In the genomic region with DNA sequence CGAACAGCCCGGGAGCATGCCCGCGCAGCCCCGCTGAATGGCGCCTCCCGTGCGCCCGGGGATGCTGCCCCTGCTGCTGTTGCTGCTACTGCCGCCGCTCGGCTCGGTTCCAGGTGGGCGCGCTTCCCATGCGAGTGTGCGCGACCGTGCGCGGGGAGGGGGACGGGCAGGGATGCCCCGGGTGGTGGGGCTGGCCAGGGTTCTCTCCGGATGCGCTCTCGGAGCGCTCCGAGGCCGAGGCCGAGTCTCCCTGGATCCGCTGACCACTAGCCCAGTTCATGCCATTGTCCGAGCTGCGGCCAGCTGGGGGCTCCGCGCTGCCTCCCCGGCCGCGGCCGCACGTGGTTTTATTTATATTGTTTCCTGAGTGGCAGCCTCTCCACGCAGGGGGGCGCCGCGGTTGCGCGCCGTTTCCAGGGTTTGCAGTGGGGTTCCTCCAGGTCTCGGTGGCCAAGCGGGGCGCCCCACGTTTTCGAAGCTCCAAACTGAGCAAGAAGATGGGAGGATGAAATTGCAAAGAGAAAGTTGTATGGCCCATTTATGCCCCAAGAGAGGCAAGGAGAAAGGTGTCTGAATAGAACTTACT, we compare ENCODE assay signal across 8 mouse cellular contexts. TPM values are rescaled to one million over a fixed set of nuclear protein-coding genes. Genes with fewer than 3 reads are reported as not detected.
A peak's percentile ranks its signal among the peaks of the same experiment; 100 is the strongest.
DNase-seq lines count a peak whose midpoint lies in the region; ATAC-seq and TF ChIP-seq lines count a peak whose summit lies in the region.

No protein-coding gene starts in this region.

- peaks cover 5 to 6% of the 10 kb centered on the region in 2 experiments; a peak in 3 of 4 replicates for H3K4me1 ChIP-seq in CH12.LX (ENCODE audit: control insufficient read depth in 1 of 2, insufficient read depth in 2 of 2)
- peaks cover 38% of the 10 kb centered on the region for H3K4me1 ChIP-seq in embryonic facial prominence, embryonic 12.5 days
- H3K4me1 ChIP-seq in heart, embryonic 15.5 days (replicated peaks), result peaks cover 15% of the 10 kb centered on the region
- peaks cover 4% of the 10 kb centered on the region; the same call in 1 of the 2 replicates for H3K4me1 ChIP-seq in liver, postnatal 0 days (ENCODE audit: insufficient read depth)

- no peak for TF ChIP-seq CTCF in CH12.LX (conservative IDR thresholded peaks at IDR 0.05 in 1 of 2, IDR thresholded peaks at IDR 0.05 in 1 of 2; ENCODE audit: low read depth in 2 of 2, low read length in 2 of 2)
- TF ChIP-seq CTCF in liver, postnatal 0 days (IDR thresholded peaks at IDR 0.05; ENCODE audit: low read depth), result no peak

- under 1% methylated on average over 51 of the region's 52 CpGs for WGBS in embryonic facial prominence, embryonic 12.5 days
- WGBS in heart, embryonic 15.5 days, result under 1% methylated on average over 50 of the region's 52 CpGs
- 3% methylated on average over 36 of the region's 52 CpGs for WGBS in liver, postnatal 0 days (ENCODE audit: insufficient replicate concordance)

- no peaks in the 10 kb centered on the region for H3K36me3 ChIP-seq in CH12.LX (replicated peaks in 1 of 2; ENCODE audit: control insufficient read depth in 1 of 2, insufficient read depth in 1 of 2, low read length in 1 of 2)
- H3K36me3 ChIP-seq in embryonic facial prominence, embryonic 12.5 days, result no peaks in the 10 kb centered on the region
- H3K36me3 ChIP-seq in heart, embryonic 15.5 days, result no peaks in the 10 kb centered on the region
- H3K36me3 ChIP-seq in liver, postnatal 0 days (replicated peaks; ENCODE audit: insufficient read depth, low read length), result no peaks in the 10 kb centered on the region

- in situ Hi-C loops in CH12.LX (cut with MboI; ENCODE audit: low pct_ligation_motif_present, low pct_unique_long_range_greater_than_20kb, low sequenced_read_pairs), result no loop called here

- dilution Hi-C loops in CH12.LX (cut with MboI; ENCODE audit: extremely low pct_ligation_motif_present, extremely low pct_unique_long_range_greater_than_20kb, low sequenced_read_pairs), result no loop called here

- H3K79me2 ChIP-seq in CH12.LX (replicated peaks; ENCODE audit: control insufficient read depth, extremely low read depth, insufficient read depth, poor library complexity, severe bottlenecking), result no peaks in the 10 kb centered on the region

- ATAC-seq in embryonic facial prominence, embryonic 12.5 days (ENCODE audit: insufficient number of reproducible peaks, insufficient read depth, low FRiP score, low TSS enrichment), result peak; percentile 68
- peak; percentile 66 for ATAC-seq in heart, embryonic 15.5 days (replicated peaks; ENCODE audit: insufficient number of reproducible peaks, insufficient read depth, low FRiP score, low read depth)
- peak; percentile 59; the same call in 1 of the 2 replicates for ATAC-seq in liver, postnatal 0 days
- ATAC-seq in megakaryocyte-erythroid progenitor cell, adult 5-6 weeks (replicated peaks; ENCODE audit: low FRiP score, low TSS enrichment, poor library complexity, severe bottlenecking), result no peak

- no peak overlapping the region for H3K9ac ChIP-seq in CH12.LX (ENCODE audit: insufficient read depth, low read depth)
- H3K9ac ChIP-seq in embryonic facial prominence, embryonic 12.5 days, result peak overlapping the region; percentile 91
- peak overlapping the region; percentile 80 for H3K9ac ChIP-seq in heart, embryonic 15.5 days
- H3K9ac ChIP-seq in liver, postnatal 0 days (replicated peaks), result peak overlapping the region; percentile 51

- 0 out of 2 replicates have a peak overlapping the region, but pooled peaks have one; percentile 10 for H3K4me2 ChIP-seq in CH12.LX (ENCODE audit: insufficient read depth, low read depth, poor library complexity, severe bottlenecking)
- H3K4me2 ChIP-seq in embryonic facial prominence, embryonic 12.5 days (replicated peaks), result peak overlapping the region; percentile 97
- peak overlapping the region; percentile 99 for H3K4me2 ChIP-seq in heart, embryonic 15.5 days
- H3K4me2 ChIP-seq in liver, postnatal 0 days (ENCODE audit: low read depth, low read length), result peak overlapping the region; percentile 94

- H3K27me3 ChIP-seq in CH12.LX (replicated peaks), result no peaks in the 10 kb centered on the region
- peaks cover 5% of the 10 kb centered on the region; the same call in 1 of the 2 replicates for H3K27me3 ChIP-seq in embryonic facial prominence, embryonic 12.5 days
- no peaks in the 10 kb centered on the region for H3K27me3 ChIP-seq in heart, embryonic 15.5 days
- H3K27me3 ChIP-seq in liver, postnatal 0 days (ENCODE audit: insufficient read depth, low read length), result peaks cover 16% of the 10 kb centered on the region

- no peak for TF ChIP-seq EP300 in CH12.LX (IDR thresholded peaks at IDR 0.05; ENCODE audit: low read length)
- TF ChIP-seq EP300 in liver, postnatal 0 days (IDR thresholded peaks at IDR 0.05; ENCODE audit: low read depth), result no peak

- TF ChIP-seq RAD21 in CH12.LX (IDR thresholded peaks at IDR 0.05; ENCODE audit: low read depth, low read length), result no peak

- no peak for DNase-seq in CH12.LX (ENCODE audit: extremely low read depth)
- DNase-seq in adrenal gland, postnatal 10 days, result peak; percentile 68
- peak; percentile 35 to 60 for DNase-seq in layer of hippocampus, adult 8-10 months (ENCODE audit: low spot score in 2 of 2)
- DNase-seq in liver, postnatal 0 days, result peak; percentile 47
- peak; percentile 75 to 81 for DNase-seq in right cerebral cortex, postnatal 10 days (ENCODE audit: low spot score in 2 of 2)

- no peak overlapping the region for H3K27ac ChIP-seq in CH12.LX (ENCODE audit: insufficient read depth, low read depth)
- peak overlapping the region; percentile 90 for H3K27ac ChIP-seq in embryonic facial prominence, embryonic 12.5 days
- peak overlapping the region; percentile 78 for H3K27ac ChIP-seq in heart, embryonic 15.5 days
- no peak overlapping the region for H3K27ac ChIP-seq in liver, postnatal 0 days (ENCODE audit: low read depth)

- TF ChIP-seq POLR2A in CH12.LX (IDR thresholded peaks at IDR 0.05; ENCODE audit: low read depth, low read length), result no peak

- H3K9me3 ChIP-seq in CH12.LX (replicated peaks; ENCODE audit: low read length), result peaks cover 5% of the 10 kb centered on the region
- H3K9me3 ChIP-seq in embryonic facial prominence, embryonic 12.5 days, result no peaks in the 10 kb centered on the region
- no peaks in the 10 kb centered on the region for H3K9me3 ChIP-seq in heart, embryonic 15.5 days (replicated peaks)
- H3K9me3 ChIP-seq in liver, postnatal 0 days (ENCODE audit: low read length), result no peaks in the 10 kb centered on the region

- H3K4me3 ChIP-seq in CH12.LX (replicated peaks in 1 of 3; ENCODE audit: low read depth in 2 of 3, low read length in 2 of 3, poor library complexity in 1 of 3), result peak overlapping the region in 1 of 3 experiments; percentile 15
- peak overlapping the region; percentile 92 for H3K4me3 ChIP-seq in embryonic facial prominence, embryonic 12.5 days
- peak overlapping the region; percentile 93 for H3K4me3 ChIP-seq in heart, embryonic 15.5 days
- H3K4me3 ChIP-seq in liver, postnatal 0 days (ENCODE audit: low read depth, low read length), result peak overlapping the region; percentile 66

TF ChIP-seq in CH12.LX, 34 proteins besides CTCF, POLR2A, EP300 and RAD21:
- TF ChIP-seq ZKSCAN1 (IDR thresholded peaks at IDR 0.05; ENCODE audit: borderline replicate concordance, low read depth, low read length) (no peak), ZC3H11A (IDR thresholded peaks at IDR 0.05; ENCODE audit: low read depth, low read length) (no peak), JUND (conservative IDR thresholded peaks at IDR 0.05; ENCODE audit: low read depth, low read length) (no peak), RCOR1 (conservative IDR thresholded peaks at IDR 0.05; ENCODE audit: low read depth, low read length) (no peak), MAZ (IDR thresholded peaks at IDR 0.05; ENCODE audit: low read depth, low read length) (no peak), UBTF (IDR thresholded peaks at IDR 0.05; ENCODE audit: low read depth, low read length) (no peak), MEF2A (IDR thresholded peaks at IDR 0.05; ENCODE audit: borderline replicate concordance, low read depth, low read length) (no peak), SIN3A (IDR thresholded peaks at IDR 0.05; ENCODE audit: low read length) (no peak), MYC (IDR thresholded peaks at IDR 0.05; ENCODE audit: low read depth, low read length) (no peak), E2F4 (IDR thresholded peaks at IDR 0.05; ENCODE audit: insufficient replicate concordance, low read depth, low read length) (no peak), TCF12 (IDR thresholded peaks at IDR 0.05; ENCODE audit: low read depth, low read length) (no peak)

RNA-seq across cellular contexts. Expression of a gene that starts 0.8 kb away (rescaled TPM):
- not detected in 2 replicates for total RNA-seq in CH12.LX (2012; rRNA removed)
- 0.22 TPM in 1 of 2 replicates, not detected in the other for total RNA-seq in CH12.LX (2014; rRNA removed)
- polyA plus RNA-seq in CH12.LX (2012; ENCODE audit: insufficient read length, low read depth), result 0.04 TPM in 1 of 2 replicates, not detected in the other
- under 1 TPM; 0.45 to 0.61 TPM for total RNA-seq in adrenal gland, postnatal 10 days (2021)
- polyA plus RNA-seq in embryonic facial prominence, embryonic 12.5 days (2016; fragmentation: Nextera tagmentation; extraction: Ambion mirVana), result 1.8 and 2.1 TPM in 2 replicates
- 0.40 and 0.43 TPM in 2 replicates for polyA plus RNA-seq in heart, embryonic 15.5 days (2015; fragmentation: Nextera tagmentation; extraction: Ambion mirVana)
- total RNA-seq in layer of hippocampus, adult 8-10 months (2022), result 1 to 10 TPM; 2.2 to 2.9 (median 2.7) TPM
- 0.06 and 0.09 TPM in 2 replicates for polyA plus RNA-seq in liver, postnatal 0 days (2015; fragmentation: Nextera tagmentation; extraction: Ambion mirVana)
- total RNA-seq in megakaryocyte-erythroid progenitor cell, adult 5-6 weeks (2014; fragmentation: Nextera tagmentation), result not detected in 2 replicates
- not detected in 2 replicates for total RNA-seq in megakaryocyte-erythroid progenitor cell, adult 5-6 weeks (2017)

Comparison
In these comparisons a context has a peak if more than half of its experiments do, and no peak if none do; other contexts are left out.
1. H3K27ac ChIP-seq: peak in embryonic facial prominence, embryonic 12.5 days (single experiment) and heart, embryonic 15.5 days (single experiment); none in CH12.LX (single experiment) and liver, postnatal 0 days (single experiment).
2. H3K4me2 ChIP-seq: peak in every context shown above with its lines; median percentile 99 in heart, embryonic 15.5 days; 97 in embryonic facial prominence, embryonic 12.5 days; 94 in liver, postnatal 0 days; 10 in CH12.LX.